Mouse (Mus musculus): ENCODE data around the gene Ngrn. TPM values are rescaled to one million over a fixed set of nuclear protein-coding genes. Genes with fewer than 3 reads are reported as not detected.

Ngrn gene
- polyA plus RNA-seq, 1 experiment from 2014 or later = 40.8 TPM

- Histone ChIP-seq H3K9ac (replicated peaks; ENCODE audit: low read depth) (no peak overlapping the region), H3K4me3 (ENCODE audit: low read depth, low read length) (no peak overlapping the region), H3K4me1 (ENCODE audit: insufficient read depth, low read depth, low read length) (0 out of 2 replicates have a peak, but pooled peaks cover 2% of the 10 kb centered on the region), H3K36me3 (ENCODE audit: insufficient read depth, low read length) (peaks cover 7% of the 10 kb centered on the region; the same call in 1 of the 2 replicates), H3K27ac (ENCODE audit: low read length) (no peak overlapping the region), H3K4me2 (replicated peaks; ENCODE audit: low read depth, low read length) (peak overlapping the region; percentile 67), H3K9me3 (ENCODE audit: low read length) (no peaks in the 10 kb centered on the region), H3K27me3 (replicated peaks; ENCODE audit: insufficient read depth, low read length) (no peaks in the 10 kb centered on the region)
- TF ChIP-seq EP300 (IDR thresholded peaks at IDR 0.05) (no peak), CTCF (IDR thresholded peaks at IDR 0.05) (no peak)
- WGBS = 59% methylated on average over 9 of the region's 9 CpGs
- ATAC-seq = no peak
- DNase-seq (ENCODE audit: low spot score) = no peak
Measured at GRCm38 (mm10) chr7:80233799-80234198, 27.2 kb upstream of the Ngrn start.

- H3K9ac ChIP-seq (replicated peaks; ENCODE audit: low read depth) = no peak overlapping the region
- no peak overlapping the region for H3K4me2 ChIP-seq (replicated peaks; ENCODE audit: low read depth, low read length)
- peaks cover 18% of the 10 kb centered on the region; the same call in 1 of the 2 replicates for H3K36me3 ChIP-seq (ENCODE audit: insufficient read depth, low read length)
- TF ChIP-seq EP300 (IDR thresholded peaks at IDR 0.05) (no peak), CTCF (IDR thresholded peaks at IDR 0.05) (no peak)
- ATAC-seq = no peak
- H3K27ac ChIP-seq (ENCODE audit: low read length) = no peak overlapping the region
- no peak overlapping the region for H3K4me3 ChIP-seq (ENCODE audit: low read depth, low read length)
- H3K27me3 ChIP-seq (replicated peaks; ENCODE audit: insufficient read depth, low read length) = no peaks in the 10 kb centered on the region
- H3K9me3 ChIP-seq (ENCODE audit: low read length) = no peaks in the 10 kb centered on the region
- no peak for DNase-seq (ENCODE audit: low spot score)
- H3K4me1 ChIP-seq (ENCODE audit: insufficient read depth, low read depth, low read length) = no peaks in the 10 kb centered on the region
- 89% methylated on average over 10 of the region's 10 CpGs for WGBS
Measured at GRCm38 (mm10) chr7:80238542-80238941, 22.5 kb upstream of the Ngrn start.

GRCm38 (mm10) chr7:80241661-80242060, 19.4 kb upstream of the Ngrn start:
- Histone ChIP-seq H3K36me3 (ENCODE audit: insufficient read depth, low read length) (peaks cover 18% of the 10 kb centered on the region; the same call in 1 of the 2 replicates), H3K9ac (replicated peaks; ENCODE audit: low read depth) (no peak overlapping the region), H3K27me3 (replicated peaks; ENCODE audit: insufficient read depth, low read length) (no peaks in the 10 kb centered on the region), H3K27ac (ENCODE audit: low read length) (no peak overlapping the region), H3K4me3 (ENCODE audit: low read depth, low read length) (no peak overlapping the region), H3K4me2 (replicated peaks; ENCODE audit: low read depth, low read length) (no peak overlapping the region), H3K9me3 (ENCODE audit: low read length) (no peaks in the 10 kb centered on the region), H3K4me1 (ENCODE audit: insufficient read depth, low read depth, low read length) (no peaks in the 10 kb centered on the region)
- DNase-seq (ENCODE audit: low spot score) (peak; percentile 6), ATAC-seq (no peak)
- TF ChIP-seq CTCF (IDR thresholded peaks at IDR 0.05) (no peak), EP300 (IDR thresholded peaks at IDR 0.05) (no peak)
- 49% methylated on average over 4 of the region's 4 CpGs for WGBS

- H3K9me3 ChIP-seq (ENCODE audit: low read length) = no peaks in the 10 kb centered on the region
- H3K36me3 ChIP-seq (ENCODE audit: insufficient read depth, low read length) = 0 out of 2 replicates have a peak, but pooled peaks cover 5% of the 10 kb centered on the region
- no peak overlapping the region for H3K27ac ChIP-seq (ENCODE audit: low read length)
- DNase-seq (ENCODE audit: low spot score) = no peak
- no peak for ATAC-seq
- H3K4me3 ChIP-seq (ENCODE audit: low read depth, low read length) = no peak overlapping the region
- no peak overlapping the region for H3K9ac ChIP-seq (replicated peaks; ENCODE audit: low read depth)
- H3K4me2 ChIP-seq (replicated peaks; ENCODE audit: low read depth, low read length) = no peak overlapping the region
- WGBS = 91% methylated on average over 4 of the region's 4 CpGs
- no peaks in the 10 kb centered on the region for H3K27me3 ChIP-seq (replicated peaks; ENCODE audit: insufficient read depth, low read length)
- TF ChIP-seq EP300 (IDR thresholded peaks at IDR 0.05) (no peak), CTCF (IDR thresholded peaks at IDR 0.05) (no peak)
- H3K4me1 ChIP-seq (ENCODE audit: insufficient read depth, low read depth, low read length) = no peaks in the 10 kb centered on the region
Measured at GRCm38 (mm10) chr7:80244851-80245250, 16.2 kb upstream of the Ngrn start.

- H3K4me1 ChIP-seq (ENCODE audit: insufficient read depth, low read depth, low read length) = no peaks in the 10 kb centered on the region
- WGBS = under 1% methylated on average over 46 of the region's 48 CpGs
- DNase-seq (ENCODE audit: low spot score) (peak; percentile 99), ATAC-seq (peak; percentile 99)
- 0 out of 2 replicates have a peak within 1 kb of the TSS, but pooled peaks have one; percentile 50 for H3K9ac ChIP-seq (replicated peaks; ENCODE audit: low read depth)
- peak within 1 kb of the TSS; percentile 55 for H3K4me3 ChIP-seq (ENCODE audit: low read depth, low read length)
- 0 out of 2 replicates have a peak, but pooled peaks cover 3% of the 10 kb centered on the region for H3K36me3 ChIP-seq (ENCODE audit: insufficient read depth, low read length)
- H3K27me3 ChIP-seq (replicated peaks; ENCODE audit: insufficient read depth, low read length) = no peaks in the 10 kb centered on the region
- peak within 1 kb of the TSS; percentile 84 for H3K27ac ChIP-seq (ENCODE audit: low read length)
- TF ChIP-seq CTCF (IDR thresholded peaks at IDR 0.05) (peak; percentile 64), EP300 (IDR thresholded peaks at IDR 0.05) (peak; percentile 62)
- no peaks in the 10 kb centered on the region for H3K9me3 ChIP-seq (ENCODE audit: low read length)
- H3K4me2 ChIP-seq (replicated peaks; ENCODE audit: low read depth, low read length) = peak within 1 kb of the TSS; percentile 65
Measured at GRCm38 (mm10) chr7:80246148-80246721, 14.8 kb upstream of the Ngrn start, which contains the start of gene Ttll13. Gene Ttll13, plus strand, starts transcription at chr7:80246376.

GRCm38 (mm10) chr7:80246859-80247258, 14.2 kb upstream of the Ngrn start:
- H3K4me2 ChIP-seq (replicated peaks; ENCODE audit: low read depth, low read length) = peak overlapping the region; percentile 65
- ATAC-seq = no peak
- H3K4me1 ChIP-seq (ENCODE audit: insufficient read depth, low read depth, low read length) = no peaks in the 10 kb centered on the region
- H3K27me3 ChIP-seq (replicated peaks; ENCODE audit: insufficient read depth, low read length) = no peaks in the 10 kb centered on the region
- 41% methylated on average over 7 of the region's 7 CpGs for WGBS
- TF ChIP-seq CTCF (IDR thresholded peaks at IDR 0.05) = no peak
- no peak for TF ChIP-seq EP300 (IDR thresholded peaks at IDR 0.05)
- H3K9ac ChIP-seq (replicated peaks; ENCODE audit: low read depth) = no peak overlapping the region
- no peak overlapping the region for H3K27ac ChIP-seq (ENCODE audit: low read length)
- peak overlapping the region; percentile 55 for H3K4me3 ChIP-seq (ENCODE audit: low read depth, low read length)
- H3K36me3 ChIP-seq (ENCODE audit: insufficient read depth, low read length) = no peaks in the 10 kb centered on the region
- peak; percentile 27 for DNase-seq (ENCODE audit: low spot score)
- H3K9me3 ChIP-seq (ENCODE audit: low read length) = no peaks in the 10 kb centered on the region

All from lung, postnatal 0 days (tissue).